8 mouse cellular contexts compared by ENCODE assay signal in genomic region chr1:37998371-37999199, GRCm38 (mm10). TPM values are rescaled to one million over a fixed set of nuclear protein-coding genes. Genes with fewer than 3 reads are reported as not detected.
DNase-seq lines count a peak whose midpoint lies in the region; ATAC-seq and TF ChIP-seq lines count a peak whose summit lies in the region.

No protein-coding gene starts in this region.

- H3K4me1 ChIP-seq in testis, adult 2 months (ENCODE audit: control insufficient read depth, insufficient read depth, low read length): peaks cover 7% of the 10 kb centered on the region; the same call in 1 of the 2 replicates
- peaks cover 10% of the 10 kb centered on the region for H3K4me1 ChIP-seq in intestine, embryonic 15.5 days (replicated peaks)
- peaks cover 26% of the 10 kb centered on the region for H3K4me1 ChIP-seq in midbrain, embryonic 15.5 days

- no peak for ATAC-seq in CD4-positive, CD25-positive, alpha-beta regulatory T cell, adult 4 months
- ATAC-seq in intestine, embryonic 15.5 days: peak; percentile 55
- peak; percentile 5; the same call in 1 of the 2 replicates for ATAC-seq in midbrain, embryonic 15.5 days (replicated peaks)

- peak overlapping the region; percentile 95 for H3K4me3 ChIP-seq in testis, adult 2 months (ENCODE audit: control insufficient read depth, low read depth, low read length)
- peak overlapping the region; percentile 83 for H3K4me3 ChIP-seq in intestine, embryonic 15.5 days (replicated peaks)
- H3K4me3 ChIP-seq in midbrain, embryonic 15.5 days: peak overlapping the region; percentile 71

- peak overlapping the region; percentile 97 for H3K27ac ChIP-seq in testis, adult 2 months (ENCODE audit: control insufficient read depth, insufficient read depth, low read depth, low read length)
- peak overlapping the region; percentile 90 for H3K27ac ChIP-seq in intestine, embryonic 15.5 days
- peak overlapping the region; percentile 94 for H3K27ac ChIP-seq in midbrain, embryonic 15.5 days

- TF ChIP-seq CTCF in testis, adult 2 months (IDR thresholded peaks at IDR 0.05; ENCODE audit: control insufficient read depth, insufficient read depth, insufficient replicate concordance, low read depth, low read length): no peak

- H3K9ac ChIP-seq in intestine, embryonic 15.5 days: peak overlapping the region; percentile 82
- H3K9ac ChIP-seq in midbrain, embryonic 15.5 days: peak overlapping the region; percentile 81

- H3K36me3 ChIP-seq in testis, adult 2 months (ENCODE audit: control insufficient read depth, insufficient read depth, low read length): peaks cover 3% of the 10 kb centered on the region
- peaks cover 16% of the 10 kb centered on the region for H3K36me3 ChIP-seq in intestine, embryonic 15.5 days
- H3K36me3 ChIP-seq in midbrain, embryonic 15.5 days (replicated peaks): peaks cover 13% of the 10 kb centered on the region; the same call in 1 of the 2 replicates

- H3K4me2 ChIP-seq in intestine, embryonic 15.5 days (replicated peaks): peak overlapping the region; percentile 83
- peak overlapping the region; percentile 81 for H3K4me2 ChIP-seq in midbrain, embryonic 15.5 days

- no peak for TF ChIP-seq POLR2A in testis, adult 2 months (IDR thresholded peaks at IDR 0.05; ENCODE audit: control insufficient read depth, low read depth, low read length)

- DNase-seq in CD4-positive, CD25-positive, alpha-beta regulatory T cell, adult 2 months (ENCODE audit: low read depth, low spot score): peak; percentile 38
- no peak for DNase-seq in testis, postnatal 14 days (ENCODE audit: low spot score)
- no peak for DNase-seq in layer of hippocampus, adult 9-10 months (ENCODE audit: low spot score)
- DNase-seq in thymus, postnatal 4 days: no peak

- no peaks in the 10 kb centered on the region for H3K9me3 ChIP-seq in intestine, embryonic 15.5 days
- no peaks in the 10 kb centered on the region for H3K9me3 ChIP-seq in midbrain, embryonic 15.5 days

- 3% methylated on average over 44 of the region's 47 CpGs for WGBS in intestine, embryonic 15.5 days
- WGBS in midbrain, embryonic 15.5 days: 3% methylated on average over 47 of the region's 47 CpGs

- H3K27me3 ChIP-seq in testis, adult 2 months (ENCODE audit: control insufficient read depth, insufficient read depth, low read length): no peaks in the 10 kb centered on the region
- no peaks in the 10 kb centered on the region for H3K27me3 ChIP-seq in intestine, embryonic 15.5 days (replicated peaks)
- H3K27me3 ChIP-seq in midbrain, embryonic 15.5 days (replicated peaks): no peaks in the 10 kb centered on the region

RNA-seq across cellular contexts. Expression of gene Eif5b, which starts 0.8 kb away (rescaled TPM):
- 10 to 100 TPM; 30.5 to 32.9 TPM for polyA plus RNA-seq in CD4-positive, CD25-positive, alpha-beta regulatory T cell, adult 4 months (2017; shearing (Covaris generic))
- 31.8 and 46.4 TPM in 2 replicates for polyA plus RNA-seq in testis, adult 2 months (2012; rRNA removed)
- polyA plus RNA-seq in intestine, embryonic 15.5 days (2015; fragmentation: Nextera tagmentation; extraction: Ambion mirVana): 26.2 and 28.7 TPM in 2 replicates
- 21.1 and 23.6 TPM in 2 replicates for polyA plus RNA-seq in midbrain, embryonic 15.5 days (2015; fragmentation: Nextera tagmentation; extraction: Ambion mirVana)

RNA-seq across cellular contexts. Expression of gene Txndc9, which starts 0.9 kb away (rescaled TPM):
- 100 to 1,000 TPM; 143 to 173 TPM for polyA plus RNA-seq in CD4-positive, CD25-positive, alpha-beta regulatory T cell, adult 4 months (2017; shearing (Covaris generic))
- polyA plus RNA-seq in testis, adult 2 months (2012; rRNA removed): 23.8 and 27.6 TPM in 2 replicates
- 130 and 146 TPM in 2 replicates for polyA plus RNA-seq in intestine, embryonic 15.5 days (2015; fragmentation: Nextera tagmentation; extraction: Ambion mirVana)
- 129 and 135 TPM in 2 replicates for polyA plus RNA-seq in midbrain, embryonic 15.5 days (2015; fragmentation: Nextera tagmentation; extraction: Ambion mirVana)

RNA-seq across cellular contexts. Expression of gene Lyg1, which starts 41.0 kb away (rescaled TPM):
- not detected for polyA plus RNA-seq in CD4-positive, CD25-positive, alpha-beta regulatory T cell, adult 4 months (2017; shearing (Covaris generic))
- not detected in 2 replicates for polyA plus RNA-seq in testis, adult 2 months (2012; rRNA removed)
- polyA plus RNA-seq in intestine, embryonic 15.5 days (2015; fragmentation: Nextera tagmentation; extraction: Ambion mirVana): not detected in 2 replicates
- not detected in 2 replicates for polyA plus RNA-seq in midbrain, embryonic 15.5 days (2015; fragmentation: Nextera tagmentation; extraction: Ambion mirVana)
